Mouse (Mus musculus): ENCODE data around the gene Htr6. TPM values are rescaled to one million over a fixed set of nuclear protein-coding genes. Genes with fewer than 3 reads are reported as not detected.
A peak's percentile ranks its signal among the peaks of the same experiment; 100 is the strongest.

The Htr6 gene
- total RNA-seq, 2 experiments from 2014 or later = 7.3 to 7.6 TPM

GRCm38 (mm10) chr4:139082790-139083564, 7.6 kb upstream of the Htr6 start:
- H3K27ac ChIP-seq = peak overlapping the region; percentile 86
- no peak overlapping the region for H3K4me3 ChIP-seq
- no peak for DNase-seq (ENCODE audit: low spot score in 2 of 2)
- no peak for TF ChIP-seq CTCF (conservative IDR thresholded peaks at IDR 0.05)

GRCm38 (mm10) chr4:139081270-139081931, 6.0 kb upstream of the Htr6 start:
- no peak overlapping the region for H3K4me3 ChIP-seq
- peak in 1 of 2 experiments; percentile 70 for DNase-seq (ENCODE audit: low spot score in 2 of 2)
- no peak for TF ChIP-seq CTCF (conservative IDR thresholded peaks at IDR 0.05)
- H3K27ac ChIP-seq = peak overlapping the region; percentile 86

GRCm38 (mm10) chr4:139080259-139080658, 4.9 kb upstream of the Htr6 start:
- no peak for TF ChIP-seq CTCF (conservative IDR thresholded peaks at IDR 0.05)
- no peak for DNase-seq (ENCODE audit: low spot score in 2 of 2)

DNA sequence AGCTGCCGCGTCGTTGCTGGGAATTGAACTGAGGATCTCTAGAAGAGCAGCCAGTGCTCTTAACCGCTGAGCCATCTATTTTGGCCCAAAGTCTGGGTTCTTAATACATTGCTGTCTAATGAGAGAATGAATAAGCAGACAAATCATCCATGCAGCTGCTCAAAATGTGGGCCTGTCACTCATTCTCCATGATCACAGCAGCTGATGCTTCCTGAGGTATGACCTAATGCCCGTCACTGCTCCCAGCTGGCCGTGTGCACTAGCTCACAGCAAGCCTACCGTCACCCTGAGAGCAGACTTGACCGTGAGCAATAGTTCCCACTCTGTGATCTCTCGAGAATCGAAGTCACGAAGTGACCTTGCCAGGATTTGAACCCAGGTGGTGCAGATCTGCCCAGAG, 4.1 kb upstream of the Htr6 start:
- DNase-seq (ENCODE audit: low spot score in 2 of 2) = no peak
- TF ChIP-seq CTCF (conservative IDR thresholded peaks at IDR 0.05) = no peak
- peak overlapping the region; percentile 39; the same call in 1 of the 2 replicates for H3K27ac ChIP-seq

More at GRCm38 (mm10) chr4:139080259-139080658, 4.9 kb upstream of the Htr6 start:
- Histone ChIP-seq H3K27ac (no peak overlapping the region; the same call in 1 of the 2 replicates), H3K4me3 (no peak overlapping the region)

DNA sequence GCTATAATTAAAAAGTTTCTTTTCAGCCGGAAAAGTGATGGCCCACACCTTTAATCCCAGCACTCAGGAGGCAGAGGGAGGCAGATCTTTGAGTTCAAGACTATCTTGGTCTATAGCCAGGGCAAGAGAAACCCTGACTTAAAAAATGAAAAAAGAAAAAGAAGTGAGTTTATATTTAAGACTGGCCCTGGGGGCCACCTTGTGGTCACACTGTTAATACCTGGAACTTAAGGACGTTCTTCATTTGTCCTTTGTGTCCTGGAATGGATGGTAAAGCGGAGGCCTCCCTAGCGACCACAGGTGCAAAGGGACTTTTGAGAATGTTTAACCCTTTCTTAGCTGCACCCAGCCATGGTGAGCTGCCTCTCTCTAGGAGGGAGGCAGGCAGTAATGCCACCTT, 3.4 kb upstream of the Htr6 start:
- no peak overlapping the region for H3K4me3 ChIP-seq
- peak; percentile 55 for TF ChIP-seq CTCF (conservative IDR thresholded peaks at IDR 0.05)
- DNase-seq (ENCODE audit: low spot score in 2 of 2) = no peak
- H3K27ac ChIP-seq = peak overlapping the region; percentile 51; the same call in 1 of the 2 replicates

More for the DNA sequence above, 4.1 kb upstream of the Htr6 start:
- H3K4me3 ChIP-seq = no peak overlapping the region

- DNase-seq (ENCODE audit: low spot score in 2 of 2) = no peak
- Histone ChIP-seq H3K4me3 (no peak overlapping the region), H3K27ac (no peak overlapping the region)
- peak; percentile 69 for TF ChIP-seq CTCF (conservative IDR thresholded peaks at IDR 0.05)
Observed at GRCm38 (mm10) chr4:139078313-139078712, 2.9 kb upstream of the Htr6 start.

DNA sequence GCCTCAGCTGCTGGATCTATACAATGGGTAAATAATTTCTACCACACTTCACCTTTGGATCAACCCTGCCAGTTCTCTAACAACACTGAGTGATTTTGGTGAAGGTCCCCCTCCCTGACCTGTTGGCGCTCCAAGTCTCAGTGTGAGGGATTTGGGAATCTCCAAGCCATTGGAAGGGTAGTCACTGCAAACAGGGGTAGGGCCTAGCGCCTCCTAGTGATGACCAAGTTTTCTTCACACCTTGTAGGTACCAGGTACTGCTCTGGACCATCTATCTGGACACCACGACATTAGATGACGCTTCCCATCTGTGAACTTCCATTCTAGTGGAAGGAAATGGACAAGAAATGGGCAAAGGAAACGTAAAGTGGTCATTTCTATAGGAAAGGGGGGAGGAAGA, 545 bp upstream of the Htr6 start:
- Histone ChIP-seq H3K4me3 (peak overlapping the region; percentile 72), H3K27ac (peak overlapping the region; percentile 84)
- DNase-seq (ENCODE audit: low spot score in 2 of 2) = no peak
- peak; percentile 72 for TF ChIP-seq CTCF (conservative IDR thresholded peaks at IDR 0.05)

- H3K4me3 ChIP-seq = peak overlapping the region; percentile 72
Observed at GRCm38 (mm10) chr4:139074060-139074459, 1.3 kb downstream of the Htr6 start.

DNA sequence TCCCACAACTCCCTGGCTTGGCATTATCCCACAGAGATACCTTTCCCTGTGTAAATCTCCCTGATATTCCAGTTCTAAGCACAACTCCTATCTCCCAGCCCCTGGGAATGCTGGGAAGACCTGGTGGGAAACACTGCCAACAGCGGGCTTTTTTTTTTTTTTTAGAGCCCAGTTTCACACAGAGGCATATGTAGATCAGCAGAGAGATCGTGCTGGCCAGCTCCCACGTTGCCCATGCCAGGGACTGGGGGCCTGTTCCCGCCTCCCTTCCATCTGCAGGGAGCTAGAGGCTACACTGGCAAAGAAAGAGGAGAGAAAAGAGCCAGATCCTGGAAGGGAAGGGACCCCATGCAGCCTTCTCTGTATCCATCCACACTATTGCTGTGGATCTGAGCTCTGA, 7.1 kb downstream of the Htr6 start:
- peak overlapping the region; percentile 77 for H3K27ac ChIP-seq
- TF ChIP-seq CTCF (conservative IDR thresholded peaks at IDR 0.05) = no peak
- no peak overlapping the region for H3K4me3 ChIP-seq
- DNase-seq (ENCODE audit: low spot score in 2 of 2) = peak; percentile 57 to 77

More at GRCm38 (mm10) chr4:139074060-139074459, 1.3 kb downstream of the Htr6 start:
- peak; percentile 23; the same call in 1 of the 2 replicates for TF ChIP-seq CTCF (conservative IDR thresholded peaks at IDR 0.05)
- no peak for DNase-seq (ENCODE audit: low spot score in 2 of 2)
- peak overlapping the region; percentile 84 for H3K27ac ChIP-seq

GRCm38 (mm10) chr4:139064831-139065230, 10.5 kb downstream of the Htr6 start:
- no peak for TF ChIP-seq CTCF (conservative IDR thresholded peaks at IDR 0.05)
- H3K4me3 ChIP-seq = no peak overlapping the region
- no peak for DNase-seq (ENCODE audit: low spot score in 2 of 2)
- H3K27ac ChIP-seq = no peak overlapping the region

DNA sequence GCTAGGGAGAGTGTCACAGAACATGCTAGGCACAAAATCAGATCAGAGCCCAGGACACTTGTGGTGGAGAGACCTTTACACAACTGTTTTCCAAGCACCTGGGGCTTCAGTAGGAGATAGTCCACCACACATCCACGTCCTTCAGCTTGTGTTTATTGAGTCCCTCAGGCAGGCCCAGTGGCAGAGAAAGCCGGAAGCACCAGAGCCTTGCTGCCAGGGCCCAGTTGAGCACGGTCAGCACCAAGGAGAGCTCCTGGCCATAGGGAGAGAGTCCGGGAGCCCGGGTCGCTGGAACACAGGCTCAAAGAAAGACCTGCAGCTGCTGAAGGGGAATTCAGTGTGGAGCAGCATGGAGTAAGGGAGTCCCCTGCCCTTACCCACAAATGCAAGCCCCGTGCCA, 15.8 kb downstream of the Htr6 start:
- no peak for TF ChIP-seq CTCF (conservative IDR thresholded peaks at IDR 0.05)
- DNase-seq (ENCODE audit: low spot score in 2 of 2) = no peak
- Histone ChIP-seq H3K4me3 (no peak overlapping the region), H3K27ac (no peak overlapping the region)

- TF ChIP-seq CTCF (conservative IDR thresholded peaks at IDR 0.05) = no peak
- no peak for DNase-seq (ENCODE audit: low spot score in 2 of 2)
- Histone ChIP-seq H3K4me3 (no peak overlapping the region), H3K27ac (no peak overlapping the region)
Observed at GRCm38 (mm10) chr4:139058029-139058428, 17.3 kb downstream of the Htr6 start.

DNA sequence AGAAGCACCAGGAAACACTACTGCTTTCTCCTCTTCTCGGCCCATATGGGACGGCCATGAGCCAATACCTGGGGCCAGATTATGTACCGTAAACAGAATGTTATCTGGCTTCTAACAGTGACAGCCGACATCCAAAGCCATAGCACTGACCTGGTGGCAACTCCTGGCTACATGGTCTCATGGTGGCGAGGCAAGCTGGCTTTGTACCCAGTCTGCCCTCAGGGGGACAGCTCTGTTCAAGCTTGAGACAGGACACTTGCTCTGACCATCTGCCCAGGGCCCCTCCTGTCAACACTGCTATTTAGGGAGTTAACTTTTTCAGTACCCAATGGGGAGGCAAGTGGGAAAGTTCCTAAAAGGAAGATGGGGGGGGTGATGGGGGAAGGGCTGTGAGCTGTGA, 18.1 kb downstream of the Htr6 start:
- no peak overlapping the region for H3K4me3 ChIP-seq
- no peak for TF ChIP-seq CTCF (conservative IDR thresholded peaks at IDR 0.05)
- no peak overlapping the region for H3K27ac ChIP-seq
- no peak for DNase-seq (ENCODE audit: low spot score in 2 of 2)

All from layer of hippocampus, adult 2 months (tissue).